Mouse (Mus musculus) ES-Bruce4 (cell line): ENCODE measurements around the gene Atxn1.

Source experiments
- CTCF ChIP-seq: IDR thresholded peaks from one replicate; pipeline ENCODE4 v1.8.1; 2011; ENCODE audit warnings: low read depth, low read length
- EP300 ChIP-seq: IDR thresholded peaks from 2 replicates; pipeline ENCODE4 v1.6.1; 2011; ENCODE audit warnings: low read depth, low read length; ENCODE audit not compliant: insufficient read depth
- POLR2A ChIP-seq: IDR thresholded peaks from one replicate; pipeline ENCODE4 v1.8.1; 2011; ENCODE audit warnings: low read length; ENCODE audit not compliant: insufficient read depth

GRCm38 (mm10) chr13:45638281-45638680 is 326.5 kb downstream of the Atxn1 start:
- TF ChIP-seq CTCF: no peak
- no peak for TF ChIP-seq EP300
- TF ChIP-seq POLR2A: no peak
